Mouse (Mus musculus) intestine, postnatal 0 days (tissue): ENCODE measurements around the gene Ago4. TPM values are rescaled to one million over a fixed set of nuclear protein-coding genes. Genes with fewer than 3 reads are reported as not detected.
A peak's percentile ranks its signal among the peaks of the same experiment; 100 is the strongest.

Experiments used
- ATAC-seq: fragments of 200-750 bp; cut with Nextera tagmentation; 2 replicates; pipeline ENCODE4 v1.8.0; 2017; ENCODE audit warnings: mild to moderate bottlenecking, moderate TSS enrichment, moderate library complexity
- H3K27ac ChIP-seq: fragments of 300-500 bp; sonication (generic); 2 replicates; pipeline ENCODE4 v1.5.1; 2014; ENCODE audit warnings: mild to moderate bottlenecking, low read depth, low read length, moderate library complexity
- H3K27me3 ChIP-seq: fragments of 300-500 bp; sonication (generic); replicated peaks from 2 replicates; pipeline ENCODE4 v1.6.1; 2014; ENCODE audit warnings: low read length, mixed read lengths; ENCODE audit not compliant: control insufficient read depth, insufficient read depth
- H3K36me3 ChIP-seq: fragments of 300-500 bp; sonication (generic); 2 replicates; pipeline ENCODE4 v1.6.1; 2014; ENCODE audit warnings: mild to moderate bottlenecking, moderate library complexity; ENCODE audit not compliant: control insufficient read depth, insufficient read depth
- H3K4me1 ChIP-seq: fragments of 300-500 bp; sonication (generic); replicated peaks from 2 replicates; pipeline ENCODE4 v1.6.1; 2014; ENCODE audit warnings: antibody characterized with exemption, low read length, mixed read lengths; ENCODE audit not compliant: control insufficient read depth, insufficient read depth
- H3K4me2 ChIP-seq: fragments of 300-500 bp; sonication (generic); replicated peaks from 2 replicates; pipeline ENCODE4 v1.6.1; 2014; ENCODE audit warnings: low read depth, mild to moderate bottlenecking, moderate library complexity
- H3K4me3 ChIP-seq: fragments of 300-500 bp; sonication (generic); 2 replicates; pipeline ENCODE4 v1.5.1; 2014; ENCODE audit warnings: low read depth, low read length
- H3K9ac ChIP-seq: fragments of 300-500 bp; sonication (generic); 2 replicates; pipeline ENCODE4 v1.6.1; 2014; ENCODE audit warnings: mild to moderate bottlenecking, low read depth, low read length
- H3K9me3 ChIP-seq: fragments of 300-500 bp; sonication (generic); 2 replicates; pipeline ENCODE4 v1.6.1; 2016; ENCODE audit warnings: mixed run types; ENCODE audit not compliant: control insufficient read depth
- CTCF ChIP-seq: sonication (generic); IDR thresholded peaks from 2 replicates; pipeline ENCODE4 v1.5.1; 2016; ENCODE audit warnings: low read depth, mild to moderate bottlenecking, control low read depth, antibody characterized with exemption, moderate library complexity
- whole genome bisulfite sequencing: fragments of 180-500 bp; shearing (Covaris S2); extraction: QIAGEN DNeasy Blood & Tissue Kit; methylation state at CpG from one replicate; pipeline ENCODE4 v1.1.7; 2014; 5-methylcytosine and 5-hydroxymethylcytosine counted together
- polyA plus RNA-seq: library from polyadenylated mRNA; unstranded; fragments of >200 nt; fragmentation: Nextera tagmentation; extraction: Ambion mirVana; gene quantifications from 2 replicates; pipeline ENCODE4 v1.2.1, GENCODE M21; 2015

Gene Ago4
- polyA plus RNA-seq, 1 experiment from 2014 or later: 1.1 TPM

DNA sequence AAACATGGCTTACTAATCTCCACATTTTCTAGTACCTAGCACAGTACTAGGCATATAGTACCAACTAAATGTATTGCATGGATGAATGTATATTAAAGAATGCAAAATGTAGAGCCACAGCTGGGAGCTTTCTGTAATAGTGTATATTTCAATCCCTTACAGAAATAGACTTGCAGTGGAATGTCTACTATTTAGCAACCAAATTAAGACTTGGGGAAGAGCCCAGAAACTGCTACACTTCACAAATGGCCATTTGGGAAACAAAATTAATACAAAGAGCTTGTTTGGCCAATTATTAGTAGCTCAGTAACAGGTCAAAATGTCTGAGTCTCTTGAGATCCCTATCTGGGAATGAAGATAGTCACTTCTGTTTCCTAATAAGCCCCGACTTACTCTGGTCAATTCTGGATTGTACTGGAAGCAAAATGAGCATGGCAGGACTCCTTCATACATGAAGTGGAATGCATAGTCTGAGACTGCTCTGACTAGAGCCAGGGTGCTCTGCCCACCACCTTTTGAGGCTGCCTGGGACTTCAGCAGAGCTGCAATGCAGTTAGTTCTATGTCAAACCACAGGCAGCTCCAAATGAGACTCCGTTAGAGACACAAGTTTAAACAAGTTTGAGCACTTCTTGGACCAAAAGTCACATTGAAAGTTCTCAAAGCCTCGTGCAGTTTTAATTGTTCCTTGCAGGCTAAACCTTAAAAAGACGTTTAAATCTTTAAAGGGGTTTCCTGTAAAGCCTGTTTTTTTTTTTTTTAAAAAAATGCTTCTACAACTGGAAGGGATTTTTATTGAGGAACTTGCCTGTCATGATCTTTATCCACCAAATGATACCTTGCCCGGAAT, 37.1 kb downstream of the Ago4 start:
- Histone ChIP-seq H3K27ac (0 out of 2 replicates have a peak overlapping the region, but pooled peaks have one; percentile 3), H3K4me1 (no peaks in the 10 kb centered on the region; the same call in 1 of the 2 replicates), H3K9me3 (no peaks in the 10 kb centered on the region), H3K36me3 (peaks cover 8% of the 10 kb centered on the region; the same call in 1 of the 2 replicates), H3K4me3 (no peak overlapping the region), H3K27me3 (no peaks in the 10 kb centered on the region), H3K9ac (no peak overlapping the region), H3K4me2 (no peak overlapping the region)
- no peak for TF ChIP-seq CTCF
- 64% methylated on average over 5 of the region's 5 CpGs for WGBS
- ATAC-seq: no peak

DNA sequence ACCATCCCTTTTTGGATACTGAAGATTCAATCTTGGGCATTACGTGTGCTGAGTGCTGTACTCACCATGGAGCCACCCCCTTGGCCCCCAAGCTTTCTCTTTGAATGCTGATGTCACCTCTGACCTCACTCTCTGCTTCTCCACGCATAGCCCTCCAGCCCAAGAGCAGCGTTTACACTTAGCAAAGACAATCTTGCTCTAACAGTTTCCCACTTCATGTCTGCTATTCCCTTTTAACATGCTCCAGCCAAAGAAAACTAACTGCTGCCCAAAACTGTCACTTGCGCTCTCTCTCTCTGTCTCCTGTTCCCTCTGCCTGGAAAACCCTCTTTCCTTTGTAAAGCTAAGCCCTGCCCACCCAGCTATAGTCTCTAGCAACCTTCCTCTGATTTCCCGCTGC, 37.8 kb downstream of the Ago4 start:
- 61% methylated on average over 5 of the region's 5 CpGs for WGBS
- no peaks in the 10 kb centered on the region; the same call in 1 of the 2 replicates for H3K4me1 ChIP-seq
- no peaks in the 10 kb centered on the region for H3K9me3 ChIP-seq
- H3K4me2 ChIP-seq: no peak overlapping the region
- no peak overlapping the region for H3K9ac ChIP-seq
- TF ChIP-seq CTCF: no peak
- no peak for ATAC-seq
- H3K27me3 ChIP-seq: no peaks in the 10 kb centered on the region
- no peak overlapping the region for H3K27ac ChIP-seq
- peaks cover 8% of the 10 kb centered on the region; the same call in 1 of the 2 replicates for H3K36me3 ChIP-seq
- H3K4me3 ChIP-seq: no peak overlapping the region

DNA sequence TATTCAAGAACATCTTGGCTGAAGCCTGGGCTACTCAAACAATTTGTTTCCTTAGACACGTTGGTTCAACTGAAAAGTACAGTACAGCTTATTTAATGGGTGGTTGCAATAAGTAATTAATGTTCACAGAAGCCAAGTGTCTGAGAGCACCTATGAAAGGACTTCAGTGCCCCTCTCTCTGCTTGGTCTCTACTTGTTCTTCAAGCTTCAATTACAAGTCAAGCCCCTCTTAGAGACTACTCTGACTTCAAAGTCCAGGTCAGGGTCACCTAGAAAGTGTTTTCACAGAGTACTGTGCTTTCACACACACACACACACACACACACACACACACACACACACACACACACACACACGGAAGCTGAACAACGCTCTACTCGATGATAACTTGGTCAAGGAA, 39.9 kb downstream of the Ago4 start:
- H3K27me3 ChIP-seq: no peaks in the 10 kb centered on the region
- TF ChIP-seq CTCF: no peak
- WGBS: 84% methylated on average over 4 of the region's 4 CpGs
- no peak overlapping the region for H3K4me2 ChIP-seq
- H3K36me3 ChIP-seq: peaks cover 8% of the 10 kb centered on the region; the same call in 1 of the 2 replicates
- H3K4me1 ChIP-seq: no peaks in the 10 kb centered on the region; the same call in 1 of the 2 replicates
- H3K27ac ChIP-seq: no peak overlapping the region
- no peak overlapping the region for H3K9ac ChIP-seq
- no peaks in the 10 kb centered on the region for H3K9me3 ChIP-seq
- ATAC-seq: no peak
- no peak overlapping the region for H3K4me3 ChIP-seq

DNA sequence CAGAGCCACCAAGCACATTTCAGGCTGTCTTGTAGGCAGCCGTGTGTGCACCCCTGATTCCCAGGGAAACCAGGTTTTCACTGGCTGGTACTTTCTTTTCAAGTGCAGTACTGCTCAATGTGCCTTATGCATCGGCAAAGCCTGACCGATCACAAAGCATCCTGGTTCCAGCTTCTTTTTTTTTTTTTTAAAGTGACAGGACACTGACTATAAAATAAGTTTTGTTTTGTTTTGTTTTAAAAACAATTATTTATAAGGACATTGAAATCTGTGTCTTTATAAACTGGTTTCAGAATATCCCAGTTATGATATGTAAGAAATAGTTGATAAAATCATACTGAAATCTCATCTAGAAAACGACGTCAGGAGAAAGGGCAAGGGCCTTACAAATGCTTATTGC, 41.3 kb downstream of the Ago4 start:
- 65% methylated on average over 5 of the region's 5 CpGs for WGBS
- no peak for TF ChIP-seq CTCF

DNA sequence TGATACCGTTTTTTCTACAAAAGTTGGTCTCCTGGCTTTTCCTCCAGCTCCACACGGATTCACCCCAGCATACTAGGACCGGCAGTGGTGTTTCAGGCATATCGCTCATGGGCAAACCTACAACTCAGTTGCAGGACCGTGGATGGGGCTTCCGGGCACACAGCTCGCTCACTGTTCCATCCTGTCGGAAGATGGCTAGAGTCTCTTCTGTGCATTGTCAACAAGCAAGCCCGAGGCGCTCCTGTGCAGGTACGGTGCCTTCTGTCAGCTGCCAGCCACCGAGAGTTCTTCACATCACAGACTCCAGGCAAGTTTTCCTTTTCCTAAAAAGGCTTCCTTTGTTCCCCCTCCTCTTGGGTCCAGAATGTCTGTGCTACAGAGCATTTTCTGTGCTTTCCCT, 42.5 kb downstream of the Ago4 start:
- no peak for ATAC-seq
- H3K27ac ChIP-seq: no peak overlapping the region
- H3K4me1 ChIP-seq: no peaks in the 10 kb centered on the region
- no peak overlapping the region for H3K4me3 ChIP-seq
- TF ChIP-seq CTCF: no peak
- WGBS: 75% methylated on average over 12 of the region's 12 CpGs
- no peaks in the 10 kb centered on the region for H3K9me3 ChIP-seq
- no peak overlapping the region for H3K4me2 ChIP-seq
- no peak overlapping the region for H3K9ac ChIP-seq
- no peaks in the 10 kb centered on the region for H3K27me3 ChIP-seq
- H3K36me3 ChIP-seq: peaks cover 8% of the 10 kb centered on the region; the same call in 1 of the 2 replicates

More for the DNA sequence above, 41.3 kb downstream of the Ago4 start:
- peaks cover 8% of the 10 kb centered on the region; the same call in 1 of the 2 replicates for H3K36me3 ChIP-seq
- no peak for ATAC-seq
- H3K4me3 ChIP-seq: no peak overlapping the region
- no peaks in the 10 kb centered on the region for H3K9me3 ChIP-seq
- no peak overlapping the region for H3K4me2 ChIP-seq
- no peaks in the 10 kb centered on the region; the same call in 1 of the 2 replicates for H3K4me1 ChIP-seq
- H3K9ac ChIP-seq: no peak overlapping the region
- no peak overlapping the region for H3K27ac ChIP-seq
- no peaks in the 10 kb centered on the region for H3K27me3 ChIP-seq

DNA sequence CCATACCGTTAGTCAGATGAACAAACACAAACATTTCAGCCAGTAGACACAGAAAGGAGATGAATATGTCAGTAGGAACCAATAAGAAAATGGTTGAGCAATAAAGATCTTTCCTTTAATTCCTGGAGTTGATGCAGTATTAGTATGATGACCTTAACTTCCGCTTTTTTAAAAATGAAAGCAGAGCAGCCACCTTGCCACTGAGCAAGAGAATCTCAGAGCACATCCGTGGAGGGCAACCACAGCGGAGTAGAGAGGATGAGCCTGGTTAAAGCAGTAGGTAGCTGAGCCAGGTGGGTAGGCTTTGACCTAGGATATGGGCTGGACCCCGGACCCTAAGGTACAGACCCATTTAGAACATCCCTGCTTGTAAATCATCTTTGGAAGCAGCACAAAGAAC, 43.5 kb downstream of the Ago4 start:
- WGBS: 78% methylated on average over 5 of the region's 5 CpGs
- no peak overlapping the region for H3K4me2 ChIP-seq
- ATAC-seq: no peak
- H3K36me3 ChIP-seq: peaks cover 8% of the 10 kb centered on the region; the same call in 1 of the 2 replicates
- H3K27ac ChIP-seq: no peak overlapping the region
- no peak overlapping the region for H3K9ac ChIP-seq
- H3K9me3 ChIP-seq: no peaks in the 10 kb centered on the region
- no peaks in the 10 kb centered on the region for H3K27me3 ChIP-seq
- no peaks in the 10 kb centered on the region for H3K4me1 ChIP-seq
- TF ChIP-seq CTCF: no peak
- H3K4me3 ChIP-seq: no peak overlapping the region
